Mouse (Mus musculus) frontal cortex, postnatal 25 days (tissue): ENCODE results near the gene Ankrd49.

Source experiments
- DNase-seq, 2 experiments: peaks; one replicate each; pipeline ENCODE4 v3.0.0; 2022; ENCODE audit warnings: low spot score in 2 of 2

Ankrd49 gene

GRCm38 (mm10) chr9:14784039-14785002 is at the start of gene Ankrd49, which contains the start of gene Mre11a:
Ankrd49 (minus strand) TSS chr9:14784856.
Mre11a (plus strand) TSS chr9:14784654.
- DNase-seq = peak; percentile 87 to 90

- no peak for DNase-seq
Observed at GRCm38 (mm10) chr9:14832046-14832445, 47.4 kb upstream of the Ankrd49 start.

- no peak for DNase-seq
Observed at GRCm38 (mm10) chr9:14827875-14828274, 43.2 kb upstream of the Ankrd49 start.

- no peak for DNase-seq
Observed at GRCm38 (mm10) chr9:14824840-14825239, 40.2 kb upstream of the Ankrd49 start.

GRCm38 (mm10) chr9:14821396-14821795 is 36.7 kb upstream of the Ankrd49 start:
- DNase-seq = no peak

- no peak for DNase-seq
Observed at GRCm38 (mm10) chr9:14810111-14810510, 25.5 kb upstream of the Ankrd49 start.

GRCm38 (mm10) chr9:14806786-14807185 is 22.1 kb upstream of the Ankrd49 start:
- no peak for DNase-seq

GRCm38 (mm10) chr9:14805714-14806113 is 21.1 kb upstream of the Ankrd49 start:
- DNase-seq = no peak

- DNase-seq = no peak
Observed at GRCm38 (mm10) chr9:14787356-14787755, 2.7 kb upstream of the Ankrd49 start.

- no peak for DNase-seq
Observed at GRCm38 (mm10) chr9:14778341-14778740, 6.3 kb downstream of the Ankrd49 start.

- no peak for DNase-seq
Observed at GRCm38 (mm10) chr9:14773813-14774212, 10.8 kb downstream of the Ankrd49 start.

GRCm38 (mm10) chr9:14772074-14772473 is 12.6 kb downstream of the Ankrd49 start:
- DNase-seq = no peak

- no peak for DNase-seq
Observed at GRCm38 (mm10) chr9:14770803-14771471, 13.7 kb downstream of the Ankrd49 start, which contains the start of gene 1700012B09Rik. 1700012B09Rik (minus strand) TSS chr9:14771030.

- DNase-seq = no peak
Observed at GRCm38 (mm10) chr9:14769811-14770210, 14.8 kb downstream of the Ankrd49 start.

GRCm38 (mm10) chr9:14764765-14765164 is 19.9 kb downstream of the Ankrd49 start:
- peak; percentile 27 to 36 for DNase-seq

GRCm38 (mm10) chr9:14759261-14759660 is 25.4 kb downstream of the Ankrd49 start:
- DNase-seq = no peak

- DNase-seq = no peak
Observed at GRCm38 (mm10) chr9:14758590-14758989, 26.1 kb downstream of the Ankrd49 start.

- no peak for DNase-seq
Observed at GRCm38 (mm10) chr9:14754469-14754868, 30.2 kb downstream of the Ankrd49 start.

GRCm38 (mm10) chr9:14753947-14754346 is 30.7 kb downstream of the Ankrd49 start:
- no peak for DNase-seq

GRCm38 (mm10) chr9:14752001-14752522 is 32.6 kb downstream of the Ankrd49 start, which contains the start of gene Fut4:
Fut4 (minus strand) TSS chr9:14752393.
- DNase-seq = no peak

GRCm38 (mm10) chr9:14751503-14752000 is 33.1 kb downstream of the Ankrd49 start:
- no peak for DNase-seq

- DNase-seq = no peak
Observed at GRCm38 (mm10) chr9:14750901-14751502, 33.7 kb downstream of the Ankrd49 start.
